Mouse (Mus musculus) neural tube, embryonic 11.5 days (tissue): ENCODE measurements at regions not wholly inside any gene's neighbourhood (a gene's known extent, or its start where the extent isn't known, plus 50 kb on each side); places are given as distances from the start of the nearest gene placed in this dataset.

ENCODE experiments used
- ATAC-seq: fragments of 200-750 bp; cut with Nextera tagmentation; 2 replicates; pipeline ENCODE4 v1.8.0; 2017; ENCODE audit warnings: moderate number of reproducible peaks, mild to moderate bottlenecking, moderate TSS enrichment, moderate library complexity; ENCODE audit not compliant: insufficient read depth, low FRiP score, low TSS enrichment
- DNase-seq: peaks from one replicate; pipeline ENCODE4 v3.0.0-alpha.2; 2015; ENCODE audit warnings: low spot score
- H3K27ac ChIP-seq: fragments of 300-500 bp; sonication (generic); 2 replicates; pipeline ENCODE4 v1.5.1; 2014; ENCODE audit warnings: low read depth, mild to moderate bottlenecking, low read length
- H3K27me3 ChIP-seq: fragments of 300-500 bp; sonication (generic); 2 replicates; pipeline ENCODE4 v1.6.1; 2014; ENCODE audit warnings: mild to moderate bottlenecking, low read length, mixed read lengths; ENCODE audit not compliant: control insufficient read depth, insufficient read depth
- H3K36me3 ChIP-seq: fragments of 300-500 bp; sonication (generic); 2 replicates; pipeline ENCODE4 v1.6.1; 2014; ENCODE audit warnings: mild to moderate bottlenecking, low read length, moderate library complexity, mixed read lengths; ENCODE audit not compliant: control insufficient read depth, insufficient read depth
- H3K4me1 ChIP-seq: fragments of 300-500 bp; sonication (generic); 2 replicates; pipeline ENCODE4 v1.6.1; 2014; ENCODE audit warnings: low read length, mixed read lengths; ENCODE audit not compliant: control insufficient read depth, insufficient read depth
- H3K4me2 ChIP-seq: fragments of 300-500 bp; sonication (generic); 2 replicates; pipeline ENCODE4 v1.6.1; 2014; ENCODE audit warnings: low read depth, mild to moderate bottlenecking, moderate library complexity
- H3K4me3 ChIP-seq: fragments of 300-500 bp; sonication (generic); 2 replicates; pipeline ENCODE4 v1.5.1; 2014; ENCODE audit warnings: low read depth, low read length
- H3K9ac ChIP-seq: fragments of 300-500 bp; sonication (generic); 2 replicates; pipeline ENCODE4 v1.6.1; 2014; ENCODE audit warnings: mild to moderate bottlenecking, low read length
- H3K9me3 ChIP-seq: fragments of 300-500 bp; sonication (generic); 2 replicates; pipeline ENCODE4 v1.6.1; 2016; ENCODE audit warnings: low read length; ENCODE audit not compliant: control insufficient read depth
- WGBS: fragments of 180-500 bp; shearing (Covaris S2); extraction: QIAGEN DNeasy Blood & Tissue Kit; methylation state at CpG from one replicate; pipeline ENCODE4 v1.1.7; 2014; 5-methylcytosine and 5-hydroxymethylcytosine counted together

DNA sequence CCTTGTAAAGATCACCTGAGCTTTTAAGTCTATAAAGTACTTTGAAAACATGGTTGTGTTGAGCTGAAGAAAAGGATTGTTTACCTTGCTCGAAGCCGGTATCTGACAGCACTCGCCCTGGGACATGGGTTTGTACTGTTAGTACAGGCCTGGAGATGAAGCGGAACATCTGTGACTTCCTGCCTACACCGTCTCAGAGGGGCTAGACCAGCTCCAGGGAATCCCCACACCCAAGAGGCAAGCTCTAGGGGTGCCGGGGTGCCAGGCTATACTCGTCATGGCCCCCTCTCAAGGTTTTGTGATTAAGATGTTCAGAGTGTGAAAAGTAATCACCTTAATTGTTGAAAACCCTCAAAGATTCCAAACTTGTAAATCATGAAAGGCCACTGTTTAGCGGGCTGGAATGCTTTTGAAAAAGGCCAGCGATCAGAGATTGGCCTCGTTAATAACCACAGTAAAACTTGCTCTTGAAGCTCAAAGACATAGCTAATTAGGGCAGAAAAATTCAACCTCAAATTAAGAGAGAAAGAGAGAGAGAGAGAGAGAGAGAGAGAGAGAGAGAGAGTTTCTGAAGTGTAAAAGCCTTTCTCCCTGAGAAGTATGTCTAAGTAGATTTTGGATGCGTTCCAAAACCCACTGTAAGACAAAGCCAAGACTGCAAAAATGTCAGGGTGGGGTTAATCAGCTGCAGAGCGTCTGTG, 202.9 kb downstream of the Mycn start:
- H3K9ac ChIP-seq = no peak overlapping the region
- WGBS = 45% methylated on average over 12 of the region's 12 CpGs

DNA sequence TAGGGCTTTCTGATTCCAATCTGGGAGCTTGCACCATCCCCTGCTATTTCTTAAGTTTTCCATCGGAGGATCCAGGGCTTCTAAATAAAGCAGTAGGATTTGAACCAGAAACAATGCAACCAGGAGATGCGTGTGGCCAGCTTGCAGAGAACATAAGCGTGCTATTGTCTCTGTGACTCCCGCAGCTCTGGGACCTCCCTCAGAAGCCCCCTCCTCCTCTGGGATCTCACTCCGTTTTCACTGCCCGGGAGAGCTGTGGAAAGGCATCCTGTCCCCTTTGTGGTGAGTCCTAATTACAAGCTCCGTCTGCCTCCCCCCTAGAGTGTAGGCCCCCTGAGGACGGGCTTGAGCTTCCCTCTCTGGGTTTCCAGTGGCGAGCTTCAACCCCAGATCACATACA, 215.9 kb downstream of the Mycn start:
- DNase-seq (peak; percentile 59), ATAC-seq (peak; percentile 13; the same call in 1 of the 2 replicates)
- Histone ChIP-seq H3K9me3 (no peaks in the 10 kb centered on the region), H3K4me1 (peaks cover 9% of the 10 kb centered on the region), H3K36me3 (no peaks in the 10 kb centered on the region), H3K4me2 (peak overlapping the region; percentile 30), H3K27me3 (no peaks in the 10 kb centered on the region), H3K27ac (peak overlapping the region; percentile 84), H3K9ac (peak overlapping the region; percentile 26), H3K4me3 (no peak overlapping the region)
- 5% methylated on average over 9 of the region's 9 CpGs for WGBS

More for the DNA sequence above, 202.9 kb downstream of the Mycn start:
- Histone ChIP-seq H3K27ac (no peak overlapping the region), H3K36me3 (no peaks in the 10 kb centered on the region), H3K9me3 (no peaks in the 10 kb centered on the region), H3K4me1 (peaks cover 11% of the 10 kb centered on the region; the same call in 1 of the 2 replicates), H3K4me2 (no peak overlapping the region), H3K27me3 (no peaks in the 10 kb centered on the region), H3K4me3 (no peak overlapping the region)
- DNase-seq (no peak), ATAC-seq (peak; percentile 68; the same call in 1 of the 2 replicates)

DNA sequence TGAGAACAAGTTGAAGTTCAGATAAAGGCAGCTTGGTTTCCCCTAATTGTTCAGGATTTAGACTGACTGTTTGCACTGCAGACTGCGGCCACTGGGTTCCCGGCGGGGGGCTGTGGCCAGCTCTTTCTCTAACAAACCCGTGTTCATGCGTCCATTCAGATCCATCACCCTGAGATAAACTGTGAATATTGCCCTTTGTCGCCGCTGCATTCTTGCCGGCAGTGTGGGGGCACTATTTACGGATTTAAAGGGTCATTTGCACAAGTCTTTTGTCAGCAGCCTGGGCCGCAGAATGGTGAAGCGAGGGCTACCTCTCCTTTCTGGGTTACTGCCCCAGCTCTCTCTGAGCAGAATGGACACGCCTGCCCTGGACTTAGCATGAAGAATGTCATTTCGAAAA, 216.6 kb downstream of the Mycn start:
- ATAC-seq (peak; percentile 69), DNase-seq (peak; percentile 84)
- WGBS = 5% methylated on average over 13 of the region's 13 CpGs
- no peaks in the 10 kb centered on the region for H3K36me3 ChIP-seq
- no peaks in the 10 kb centered on the region for H3K9me3 ChIP-seq
- peak overlapping the region; percentile 30 for H3K4me2 ChIP-seq
- H3K27me3 ChIP-seq = no peaks in the 10 kb centered on the region
- no peak overlapping the region for H3K4me3 ChIP-seq
- peak overlapping the region; percentile 84 for H3K27ac ChIP-seq
- peaks cover 9% of the 10 kb centered on the region for H3K4me1 ChIP-seq
- 0 out of 2 replicates have a peak overlapping the region, but pooled peaks have one; percentile 9 for H3K9ac ChIP-seq

DNA sequence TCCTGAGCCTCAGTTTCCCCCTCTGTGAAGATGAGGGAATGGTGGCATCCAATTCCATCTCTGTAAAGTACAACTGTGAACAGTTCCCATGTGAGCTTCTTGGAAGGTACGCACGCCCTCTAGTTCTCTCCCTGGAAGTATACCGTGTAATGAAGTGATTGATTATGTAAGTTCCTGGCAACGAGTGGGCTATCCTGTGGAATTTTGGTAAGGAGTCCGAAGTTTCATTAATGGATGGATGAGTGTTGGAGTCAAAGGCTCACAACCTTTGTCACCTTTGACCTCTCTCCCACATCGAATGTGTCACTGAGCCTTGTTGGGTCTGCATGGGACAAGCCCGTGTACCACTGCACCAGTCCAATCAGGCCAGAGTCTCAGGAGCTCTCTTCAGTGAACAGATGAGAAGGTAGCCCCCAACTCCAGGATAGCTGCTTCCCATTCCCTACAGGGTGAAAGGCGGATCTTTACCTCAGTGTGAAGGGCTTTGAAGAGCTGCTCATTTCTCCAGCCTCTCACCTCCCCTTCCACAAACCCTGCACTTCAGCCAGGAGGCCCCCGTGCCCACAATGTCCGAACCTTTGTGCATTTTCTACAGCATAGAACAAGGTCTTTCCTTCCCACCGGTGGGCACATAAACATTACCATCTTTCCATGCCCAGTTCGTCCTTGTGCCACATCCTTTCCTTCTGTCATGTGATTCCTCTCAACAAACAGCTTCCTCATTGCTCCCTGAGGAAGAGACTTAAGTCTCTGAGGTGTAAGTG, 217.8 kb downstream of the Mycn start:
- peak overlapping the region; percentile 84 for H3K27ac ChIP-seq
- no peaks in the 10 kb centered on the region for H3K36me3 ChIP-seq
- DNase-seq (peak; percentile 37), ATAC-seq (peak; percentile 36; the same call in 1 of the 2 replicates)
- peak overlapping the region; percentile 29; the same call in 1 of the 2 replicates for H3K4me2 ChIP-seq
- no peaks in the 10 kb centered on the region for H3K9me3 ChIP-seq
- peaks cover 9% of the 10 kb centered on the region for H3K4me1 ChIP-seq
- H3K9ac ChIP-seq = peak overlapping the region; percentile 47; the same call in 1 of the 2 replicates
- no peaks in the 10 kb centered on the region for H3K27me3 ChIP-seq
- 47% methylated on average over 12 of the region's 12 CpGs for WGBS
- H3K4me3 ChIP-seq = no peak overlapping the region

DNA sequence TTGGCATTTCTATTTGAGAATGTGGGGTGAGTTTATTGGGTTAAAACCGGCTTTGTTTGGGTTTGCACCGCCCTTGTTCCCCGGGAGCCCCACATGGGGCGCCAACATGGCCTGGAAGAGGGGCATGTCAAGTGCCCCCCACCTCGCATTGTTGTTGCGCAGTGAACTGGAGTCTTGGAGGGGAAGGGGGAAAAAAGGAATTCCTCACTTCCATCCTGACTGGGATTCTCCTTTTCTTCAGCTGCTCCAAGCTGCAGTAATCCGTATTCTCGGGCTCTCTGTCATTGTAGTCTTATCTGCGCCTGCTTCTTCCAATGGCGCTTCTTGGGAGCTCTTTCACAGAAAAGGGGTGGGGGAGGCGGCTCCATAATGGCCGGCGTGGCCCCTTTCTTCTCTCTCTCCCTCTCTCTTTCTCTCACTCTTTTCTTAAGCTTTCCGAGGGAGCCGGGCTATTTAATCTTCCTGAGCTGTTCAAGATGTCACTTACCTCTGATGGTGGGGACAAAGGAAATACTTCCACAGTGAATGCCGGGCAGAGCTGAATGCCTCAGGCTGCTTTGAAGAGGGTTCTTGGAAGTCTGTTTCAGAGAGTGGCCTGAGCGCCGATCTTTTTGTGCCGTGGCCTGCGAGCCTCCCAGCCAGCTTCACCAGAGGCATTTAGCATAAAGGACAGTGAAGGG, 218.6 kb downstream of the Mycn start:
- Histone ChIP-seq H3K4me3 (no peak overlapping the region), H3K36me3 (no peaks in the 10 kb centered on the region)
- 33% methylated on average over 20 of the region's 20 CpGs for WGBS

DNA sequence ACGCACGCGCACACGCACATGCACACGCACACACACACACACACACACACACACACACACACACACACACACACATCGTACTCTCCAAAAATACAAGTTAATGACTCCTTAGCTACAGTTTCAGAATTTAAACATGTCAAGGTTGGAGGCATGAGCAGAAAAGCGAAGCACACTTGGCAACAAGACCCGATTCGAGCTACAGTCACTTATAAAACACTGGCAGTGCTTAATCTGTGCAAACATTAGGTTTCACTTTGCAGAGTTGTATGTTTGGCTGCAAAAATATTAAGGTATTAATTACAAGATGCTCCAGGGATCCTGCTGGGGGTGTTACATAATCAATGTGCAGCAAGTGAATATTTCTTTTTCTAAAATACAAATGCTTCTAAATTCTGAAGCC, 225.0 kb downstream of the Mycn start:
- H3K4me3 ChIP-seq = no peak overlapping the region
- no peak overlapping the region for H3K4me2 ChIP-seq
- no peaks in the 10 kb centered on the region for H3K36me3 ChIP-seq
- ATAC-seq (no peak), DNase-seq (no peak)
- no peak overlapping the region for H3K9ac ChIP-seq
- WGBS = 96% methylated on average over 9 of the region's 9 CpGs
- no peaks in the 10 kb centered on the region for H3K27me3 ChIP-seq
- no peaks in the 10 kb centered on the region for H3K9me3 ChIP-seq
- H3K4me1 ChIP-seq = no peaks in the 10 kb centered on the region
- H3K27ac ChIP-seq = no peak overlapping the region

More for the DNA sequence above, 218.6 kb downstream of the Mycn start:
- Histone ChIP-seq H3K9me3 (no peaks in the 10 kb centered on the region), H3K27me3 (no peaks in the 10 kb centered on the region), H3K27ac (peak overlapping the region; percentile 84), H3K9ac (peak overlapping the region; percentile 47), H3K4me1 (peaks cover 9% of the 10 kb centered on the region), H3K4me2 (peak overlapping the region; percentile 29)
- ATAC-seq (peak; percentile 62), DNase-seq (peak; percentile 74)

DNA sequence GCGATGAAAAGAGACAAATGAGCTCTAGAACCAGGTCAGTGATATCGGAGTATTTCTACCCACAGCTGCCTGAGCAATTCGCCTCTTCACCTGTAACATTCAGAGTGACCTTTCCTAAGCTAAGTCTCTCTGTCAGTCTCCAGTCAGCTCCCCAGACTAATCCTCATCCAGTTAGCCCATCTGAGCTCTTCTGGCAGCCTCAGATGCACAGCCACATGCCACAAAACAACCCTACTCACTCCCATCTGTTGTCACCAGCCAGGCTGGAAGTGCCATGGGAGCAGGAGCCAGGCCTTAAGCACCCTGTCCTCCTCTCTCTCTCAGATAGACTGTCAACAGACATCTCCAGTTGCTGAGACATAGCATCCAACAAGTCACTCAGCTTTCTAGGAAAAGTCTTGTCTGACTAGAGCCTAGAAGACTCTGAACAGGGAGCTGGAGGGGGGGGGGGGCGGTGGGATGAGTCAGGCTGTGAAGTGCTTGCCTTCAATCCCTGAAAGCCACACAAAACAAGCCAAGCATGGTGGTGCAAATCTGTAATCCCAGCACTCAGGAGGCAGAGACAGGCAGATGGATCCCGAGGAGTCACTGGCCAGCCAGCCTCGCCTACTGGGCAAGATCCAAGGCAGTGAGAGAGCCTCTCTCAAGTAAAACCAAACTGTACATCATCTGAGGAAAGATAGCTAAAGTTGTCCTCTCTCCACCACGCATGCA, 225.6 kb downstream of the Mycn start:
- H3K9me3 ChIP-seq = no peaks in the 10 kb centered on the region
- H3K4me1 ChIP-seq = no peaks in the 10 kb centered on the region
- H3K9ac ChIP-seq = no peak overlapping the region
- H3K4me3 ChIP-seq = no peak overlapping the region
- no peak overlapping the region for H3K27ac ChIP-seq
- DNase-seq (no peak), ATAC-seq (no peak)
- H3K27me3 ChIP-seq = no peaks in the 10 kb centered on the region
- H3K4me2 ChIP-seq = no peak overlapping the region
- H3K36me3 ChIP-seq = no peaks in the 10 kb centered on the region
- WGBS = 87% methylated on average over 7 of the region's 7 CpGs

DNA sequence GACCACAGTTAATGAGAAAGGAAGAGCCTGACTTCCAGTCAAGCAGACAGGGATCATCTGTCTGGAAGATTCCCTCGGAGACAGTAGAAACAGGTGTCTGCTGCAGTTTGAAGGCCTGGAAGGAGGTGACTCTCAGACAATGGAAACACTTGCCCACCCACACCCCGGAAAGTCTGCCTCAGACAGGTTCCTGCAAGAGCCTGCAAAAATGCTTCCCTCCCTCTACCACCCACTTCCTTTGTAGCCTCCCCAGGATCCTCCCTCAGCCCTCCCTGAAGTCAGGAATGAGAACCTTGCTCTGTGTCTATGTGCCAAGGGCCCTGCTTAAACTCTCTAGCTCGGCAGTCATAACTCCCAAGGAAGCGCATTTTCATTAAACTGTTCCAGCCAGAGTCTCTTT, 226.2 kb downstream of the Mycn start:
- no peak for DNase-seq
- Histone ChIP-seq H3K4me3 (no peak overlapping the region), H3K36me3 (no peaks in the 10 kb centered on the region), H3K9me3 (no peaks in the 10 kb centered on the region), H3K27ac (no peak overlapping the region), H3K4me1 (peaks cover 1% of the 10 kb centered on the region; the same call in 1 of the 2 replicates), H3K27me3 (no peaks in the 10 kb centered on the region), H3K9ac (no peak overlapping the region), H3K4me2 (no peak overlapping the region)
- ATAC-seq = no peak
- 79% methylated on average over 4 of the region's 4 CpGs for WGBS
